Mouse (Mus musculus) midbrain, embryonic 12.5 days (tissue): ENCODE results near the gene Zbtb8os. TPM values are rescaled to one million over a fixed set of nuclear protein-coding genes. Genes with fewer than 3 reads are reported as not detected.

Experiments used
- ATAC-seq: fragments of 200-750 bp; cut with Nextera tagmentation; 2 replicates; pipeline ENCODE4 v1.8.0; 2017; ENCODE audit warnings: low read depth, moderate TSS enrichment, moderate library complexity; ENCODE audit not compliant: low FRiP score
- H3K27ac ChIP-seq: fragments of 300-500 bp; sonication (generic); replicated peaks from 2 replicates; pipeline ENCODE4 v1.5.1; 2016; ENCODE audit warnings: mild to moderate bottlenecking
- H3K27me3 ChIP-seq: fragments of 300-500 bp; sonication (generic); 2 replicates; pipeline ENCODE4 v1.6.1; 2016; ENCODE audit warnings: mild to moderate bottlenecking
- H3K36me3 ChIP-seq: fragments of 300-500 bp; sonication (generic); 2 replicates; pipeline ENCODE4 v1.6.1; 2016
- H3K4me1 ChIP-seq: fragments of 300-500 bp; sonication (generic); 2 replicates; pipeline ENCODE4 v1.6.1; 2016
- H3K4me2 ChIP-seq: fragments of 300-500 bp; sonication (generic); replicated peaks from 2 replicates; pipeline ENCODE4 v1.6.1; 2016; ENCODE audit warnings: mild to moderate bottlenecking, moderate library complexity
- H3K4me3 ChIP-seq: fragments of 300-500 bp; sonication (generic); 2 replicates; pipeline ENCODE4 v1.5.1; 2016; ENCODE audit warnings: mild to moderate bottlenecking
- H3K9ac ChIP-seq: fragments of 300-500 bp; sonication (generic); replicated peaks from 2 replicates; pipeline ENCODE4 v1.6.1; 2016; ENCODE audit warnings: mild to moderate bottlenecking, moderate library complexity
- H3K9me3 ChIP-seq: fragments of 300-500 bp; sonication (generic); 2 replicates; pipeline ENCODE4 v1.6.1; 2016; ENCODE audit warnings: mild to moderate bottlenecking
- whole genome bisulfite sequencing: fragments of 180-500 bp; shearing (Covaris S2); methylation state at CpG from one replicate; pipeline ENCODE4 v1.1.7; 2016; 5-methylcytosine and 5-hydroxymethylcytosine counted together
- polyA plus RNA-seq: library from polyadenylated mRNA; unstranded; fragments of >200 nt; fragmentation: Nextera tagmentation; extraction: Ambion mirVana; gene quantifications from 2 replicates; pipeline ENCODE4 v1.2.1, GENCODE M21; 2016

Gene Zbtb8os
- polyA plus RNA-seq, 1 experiment from 2014 or later = 36.4 TPM

DNA sequence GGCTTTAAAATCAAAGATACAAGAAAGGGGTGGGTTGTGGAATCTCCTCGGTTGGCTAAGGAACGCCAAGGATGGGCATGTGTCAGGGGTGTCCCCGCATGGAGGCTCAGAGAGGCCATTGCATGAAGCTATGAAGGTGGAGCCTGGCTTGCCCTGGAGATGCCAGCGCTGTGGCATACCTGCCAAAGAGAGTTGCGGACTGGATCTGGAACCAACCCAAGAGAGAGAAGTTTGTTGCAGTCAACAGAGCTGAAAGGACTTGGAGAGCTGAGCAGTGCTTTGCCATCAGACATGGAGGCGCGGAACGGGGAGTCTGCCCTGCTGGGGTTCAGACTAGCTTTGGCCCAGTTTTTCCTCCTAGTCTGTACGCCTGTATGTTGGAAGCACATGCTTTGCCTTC is 28.0 kb downstream of the Zbtb8os start:
- H3K9ac ChIP-seq = no peak overlapping the region
- no peak overlapping the region for H3K4me2 ChIP-seq
- H3K4me3 ChIP-seq = no peak overlapping the region
- H3K27me3 ChIP-seq = no peaks in the 10 kb centered on the region
- H3K27ac ChIP-seq = no peak overlapping the region
- H3K36me3 ChIP-seq = peaks cover 25% of the 10 kb centered on the region
- 94% methylated on average over 9 of the region's 9 CpGs for WGBS
- no peaks in the 10 kb centered on the region for H3K9me3 ChIP-seq
- ATAC-seq = no peak
- no peaks in the 10 kb centered on the region for H3K4me1 ChIP-seq

DNA sequence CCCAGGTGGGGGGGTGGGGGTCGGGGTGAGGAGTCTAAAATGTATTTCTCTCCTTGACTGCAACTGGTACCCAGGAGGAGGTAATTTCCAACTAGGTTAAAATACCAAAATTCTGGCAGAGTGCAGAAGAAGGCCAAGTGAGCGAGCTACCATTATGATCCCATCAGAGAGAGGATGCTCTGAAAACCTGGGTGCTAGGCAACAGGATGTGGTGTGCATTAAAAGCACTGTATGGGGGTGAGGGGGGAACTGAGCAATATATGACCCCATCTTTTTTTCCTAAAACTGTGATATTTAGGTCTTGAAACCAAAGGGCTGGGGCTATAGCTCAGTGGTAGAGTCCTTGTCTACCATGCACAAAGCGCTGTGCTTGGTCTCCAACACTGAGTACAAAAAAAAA is 28.9 kb downstream of the Zbtb8os start:
- no peak for ATAC-seq
- Histone ChIP-seq H3K9me3 (no peaks in the 10 kb centered on the region), H3K27ac (no peak overlapping the region), H3K36me3 (peaks cover 21% of the 10 kb centered on the region), H3K4me3 (no peak overlapping the region), H3K4me2 (no peak overlapping the region), H3K27me3 (no peaks in the 10 kb centered on the region), H3K4me1 (no peaks in the 10 kb centered on the region), H3K9ac (no peak overlapping the region)
- 88% methylated on average over 3 of the region's 3 CpGs for WGBS

DNA sequence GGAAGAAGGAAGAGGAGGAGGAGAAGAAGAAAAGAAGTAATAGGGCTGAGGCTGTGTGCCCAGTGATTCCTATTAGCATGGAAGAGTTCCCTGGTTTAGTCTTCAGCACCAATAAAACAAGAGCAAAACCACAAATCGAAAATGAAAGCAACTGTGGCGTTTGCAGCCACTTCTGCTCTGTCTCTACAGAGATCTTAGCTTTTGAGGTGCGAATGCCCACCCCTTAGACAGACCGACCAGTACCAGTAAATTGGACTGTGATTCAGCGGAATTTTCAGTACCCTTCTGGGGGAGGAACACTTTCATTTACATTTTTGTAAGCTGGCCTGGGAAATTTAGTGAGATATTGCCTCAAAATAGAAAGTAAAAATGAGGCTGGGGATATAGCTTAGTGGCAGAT is 29.7 kb downstream of the Zbtb8os start:
- 93% methylated on average over 5 of the region's 5 CpGs for WGBS
- Histone ChIP-seq H3K9ac (no peak overlapping the region), H3K27ac (no peak overlapping the region), H3K27me3 (no peaks in the 10 kb centered on the region), H3K36me3 (peaks cover 13% of the 10 kb centered on the region), H3K9me3 (no peaks in the 10 kb centered on the region), H3K4me2 (no peak overlapping the region), H3K4me1 (no peaks in the 10 kb centered on the region), H3K4me3 (no peak overlapping the region)
- no peak for ATAC-seq

DNA sequence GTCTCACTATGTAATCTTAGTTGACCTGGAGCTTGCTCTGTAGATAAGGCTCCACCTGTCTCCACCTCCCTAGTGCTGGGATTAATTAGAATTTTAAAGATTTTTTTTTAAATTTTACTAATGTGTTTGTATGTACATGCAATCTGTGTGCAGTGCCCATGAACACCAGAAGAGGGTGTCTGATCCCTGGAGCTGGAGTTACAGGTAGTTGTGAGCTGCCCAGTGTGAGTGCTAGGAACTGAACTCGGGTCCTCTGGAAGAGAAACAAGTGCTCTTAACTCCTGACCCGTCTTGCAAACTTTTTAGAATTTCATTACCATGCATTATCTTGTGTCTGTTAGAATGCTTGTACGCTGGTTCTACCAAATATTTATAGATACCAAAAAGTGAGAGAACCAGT is 35.9 kb downstream of the Zbtb8os start:
- H3K4me2 ChIP-seq = no peak overlapping the region
- no peaks in the 10 kb centered on the region for H3K9me3 ChIP-seq
- no peak overlapping the region for H3K27ac ChIP-seq
- H3K27me3 ChIP-seq = peaks cover 17% of the 10 kb centered on the region
- H3K36me3 ChIP-seq = peaks cover 3% of the 10 kb centered on the region; the same call in 1 of the 2 replicates
- no peak for ATAC-seq
- H3K9ac ChIP-seq = no peak overlapping the region
- peaks cover 14% of the 10 kb centered on the region for H3K4me1 ChIP-seq
- 92% methylated on average over 3 of the region's 3 CpGs for WGBS
- no peak overlapping the region for H3K4me3 ChIP-seq

DNA sequence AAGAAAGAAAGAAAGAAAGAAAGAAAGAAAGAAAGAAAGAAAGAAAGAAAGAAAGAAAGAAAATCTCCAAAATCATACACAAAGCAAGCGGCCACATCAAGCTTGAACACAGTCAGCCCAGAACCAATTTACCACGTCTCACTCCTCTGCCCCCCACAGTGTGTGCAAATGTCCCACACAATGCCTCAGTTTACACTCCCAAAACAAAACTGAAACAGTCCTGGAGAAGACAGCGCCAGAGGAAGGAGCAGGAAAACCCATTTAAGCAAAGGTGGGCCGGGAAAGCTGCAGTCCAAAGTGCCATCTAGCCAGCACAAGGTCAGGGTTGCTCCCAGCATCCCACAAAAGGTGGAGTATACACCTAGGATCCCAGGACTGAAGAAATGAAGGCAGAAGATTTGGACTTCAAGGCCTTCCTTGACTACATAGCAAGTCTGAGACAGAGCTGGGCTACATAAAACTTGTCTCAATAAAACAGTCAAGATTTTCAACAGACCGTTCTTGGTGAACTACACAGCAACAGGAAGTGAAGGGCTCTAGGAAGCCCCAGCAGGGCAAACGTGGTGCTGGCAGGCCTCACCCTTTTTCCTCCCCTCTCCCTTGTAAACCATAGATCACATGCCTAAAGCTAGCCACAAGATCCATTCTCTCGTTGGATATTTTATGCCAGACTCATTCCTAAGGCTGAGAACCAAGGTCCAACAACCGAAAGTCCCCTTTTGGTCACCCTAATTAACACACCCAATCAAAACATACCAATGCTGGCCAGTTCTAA is 37.9 kb downstream of the Zbtb8os start:
- no peak for ATAC-seq
- 47% methylated on average over 8 of the region's 8 CpGs for WGBS
- Histone ChIP-seq H3K27ac (no peak overlapping the region), H3K4me3 (no peak overlapping the region), H3K9me3 (no peaks in the 10 kb centered on the region), H3K36me3 (no peaks in the 10 kb centered on the region), H3K4me1 (peaks cover 24% of the 10 kb centered on the region), H3K4me2 (no peak overlapping the region), H3K27me3 (peaks cover 32% of the 10 kb centered on the region), H3K9ac (no peak overlapping the region)

DNA sequence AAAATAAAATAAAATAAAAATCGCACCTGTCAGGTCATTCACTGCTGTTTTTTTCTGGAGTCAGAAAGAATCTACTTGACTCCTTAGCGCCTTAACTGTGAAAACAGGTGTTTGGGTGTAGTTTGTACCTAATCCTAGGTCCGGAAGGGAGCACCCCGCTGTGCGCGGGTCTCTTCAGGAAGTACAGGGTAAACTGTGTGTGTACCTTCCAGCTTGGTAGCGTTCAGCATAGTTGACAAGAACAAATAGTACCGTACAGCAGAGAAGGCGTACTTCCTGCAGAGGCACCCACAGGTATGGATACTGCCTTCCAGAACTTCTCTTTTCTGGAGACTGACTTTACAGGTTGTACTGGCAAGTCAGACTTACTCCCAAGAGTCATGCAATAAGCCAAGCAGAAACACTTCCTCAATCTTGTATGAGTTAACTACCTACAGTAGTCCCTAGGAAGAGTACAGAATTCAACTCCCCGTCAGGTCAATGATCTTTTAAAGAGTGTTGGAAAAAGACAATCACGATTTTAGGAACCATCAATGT is 38.8 kb downstream of the Zbtb8os start:
- H3K4me1 ChIP-seq = peaks cover 24% of the 10 kb centered on the region
- no peaks in the 10 kb centered on the region for H3K36me3 ChIP-seq
- 36% methylated on average over 11 of the region's 11 CpGs for WGBS
- no peak overlapping the region for H3K4me3 ChIP-seq
- H3K27me3 ChIP-seq = peaks cover 37% of the 10 kb centered on the region
- H3K9ac ChIP-seq = no peak overlapping the region
- H3K9me3 ChIP-seq = no peaks in the 10 kb centered on the region
- ATAC-seq = no peak
- no peak overlapping the region for H3K27ac ChIP-seq
- no peak overlapping the region for H3K4me2 ChIP-seq

DNA sequence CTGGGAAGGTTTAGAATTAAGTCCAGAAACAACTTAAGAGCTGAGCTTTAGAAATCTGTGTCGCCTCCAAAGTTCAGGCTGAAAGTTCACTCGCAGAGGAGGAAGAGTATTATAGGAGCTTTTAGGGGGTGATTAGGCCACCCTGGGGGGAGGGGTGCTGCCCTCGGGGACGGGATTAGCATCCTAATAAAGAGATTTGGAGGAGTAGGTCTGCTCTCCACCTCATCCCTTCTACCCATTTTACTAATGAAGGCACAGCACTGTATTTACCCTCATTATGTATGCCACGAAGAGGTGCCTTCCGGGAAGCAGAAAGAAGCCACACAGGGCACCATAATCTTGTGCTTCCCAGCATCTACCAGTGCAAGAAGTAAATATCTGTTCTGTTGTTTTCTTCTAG is 39.5 kb downstream of the Zbtb8os start:
- H3K27me3 ChIP-seq = peaks cover 43% of the 10 kb centered on the region
- WGBS = 3% methylated on average over 6 of the region's 6 CpGs
- H3K27ac ChIP-seq = no peak overlapping the region
- H3K9ac ChIP-seq = no peak overlapping the region
- no peak overlapping the region for H3K4me3 ChIP-seq
- no peak for ATAC-seq
- H3K9me3 ChIP-seq = no peaks in the 10 kb centered on the region
- no peak overlapping the region for H3K4me2 ChIP-seq
- H3K4me1 ChIP-seq = peaks cover 24% of the 10 kb centered on the region
- no peaks in the 10 kb centered on the region for H3K36me3 ChIP-seq

DNA sequence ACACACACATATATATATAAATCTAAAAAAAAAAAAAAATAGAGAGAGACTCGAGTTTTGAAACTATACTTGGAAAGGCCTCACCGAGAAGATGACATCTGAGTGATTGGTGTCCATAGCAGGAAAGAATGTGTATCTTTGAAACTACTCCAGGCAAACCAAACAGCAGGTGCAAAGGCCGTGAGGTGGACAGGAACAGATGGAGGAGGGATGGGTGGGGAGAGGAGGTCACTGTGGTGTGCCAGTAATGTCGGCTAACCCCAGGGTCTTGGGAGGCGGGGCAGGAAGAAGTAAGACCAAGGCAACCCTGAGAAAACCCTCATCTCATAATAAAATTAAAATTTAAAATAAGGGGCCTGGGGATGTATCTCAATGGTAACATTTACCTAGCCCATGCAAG is 40.3 kb downstream of the Zbtb8os start:
- WGBS = 67% methylated on average over 5 of the region's 5 CpGs
- 0 out of 2 replicates have a peak overlapping the region, but pooled peaks have one; percentile 65 for H3K4me2 ChIP-seq
- no peaks in the 10 kb centered on the region for H3K9me3 ChIP-seq
- no peak for ATAC-seq
- no peak overlapping the region for H3K4me3 ChIP-seq
- H3K36me3 ChIP-seq = no peaks in the 10 kb centered on the region
- H3K4me1 ChIP-seq = peaks cover 24% of the 10 kb centered on the region
- H3K27me3 ChIP-seq = peaks cover 43% of the 10 kb centered on the region
- H3K27ac ChIP-seq = no peak overlapping the region
- no peak overlapping the region for H3K9ac ChIP-seq

DNA sequence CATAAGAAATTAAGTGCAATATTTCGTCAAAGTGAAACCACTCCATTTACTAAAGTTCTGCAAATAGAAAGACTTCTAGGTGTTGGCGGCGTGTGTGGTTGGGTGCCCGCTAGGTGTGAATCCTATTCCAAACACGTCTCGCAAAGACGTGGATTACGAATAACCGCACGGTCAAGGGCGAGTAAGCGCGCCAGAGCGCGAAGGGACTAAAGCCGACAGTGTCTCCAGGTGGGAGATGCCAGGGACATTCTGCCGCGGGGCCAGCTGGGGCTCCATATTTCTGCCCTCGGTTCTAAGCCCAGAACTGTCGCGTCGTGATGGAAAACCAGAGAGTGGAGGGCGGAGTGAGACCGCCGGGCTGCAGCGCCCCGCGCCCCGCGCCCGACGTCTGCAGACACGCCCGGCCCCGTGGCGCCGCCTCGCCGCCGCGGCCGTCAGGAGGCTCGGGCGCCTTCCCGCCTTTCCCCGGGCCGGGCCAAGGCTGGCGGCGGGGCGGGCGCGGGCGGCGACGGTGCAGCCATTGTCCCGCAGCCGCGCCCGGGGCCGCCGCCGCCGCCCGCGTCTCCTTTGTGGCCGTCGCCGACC is 41.6 kb downstream of the Zbtb8os start:
- H3K4me3 ChIP-seq = peak overlapping the region; percentile 79
- H3K4me1 ChIP-seq = peaks cover 24% of the 10 kb centered on the region
- peak overlapping the region; percentile 83 for H3K27ac ChIP-seq
- no peaks in the 10 kb centered on the region for H3K9me3 ChIP-seq
- under 1% methylated on average over 46 of the region's 68 CpGs for WGBS
- H3K27me3 ChIP-seq = peaks cover 43% of the 10 kb centered on the region
- H3K9ac ChIP-seq = peak overlapping the region; percentile 84
- H3K36me3 ChIP-seq = no peaks in the 10 kb centered on the region
- ATAC-seq = peak; percentile 56
- peak overlapping the region; percentile 65 for H3K4me2 ChIP-seq

DNA sequence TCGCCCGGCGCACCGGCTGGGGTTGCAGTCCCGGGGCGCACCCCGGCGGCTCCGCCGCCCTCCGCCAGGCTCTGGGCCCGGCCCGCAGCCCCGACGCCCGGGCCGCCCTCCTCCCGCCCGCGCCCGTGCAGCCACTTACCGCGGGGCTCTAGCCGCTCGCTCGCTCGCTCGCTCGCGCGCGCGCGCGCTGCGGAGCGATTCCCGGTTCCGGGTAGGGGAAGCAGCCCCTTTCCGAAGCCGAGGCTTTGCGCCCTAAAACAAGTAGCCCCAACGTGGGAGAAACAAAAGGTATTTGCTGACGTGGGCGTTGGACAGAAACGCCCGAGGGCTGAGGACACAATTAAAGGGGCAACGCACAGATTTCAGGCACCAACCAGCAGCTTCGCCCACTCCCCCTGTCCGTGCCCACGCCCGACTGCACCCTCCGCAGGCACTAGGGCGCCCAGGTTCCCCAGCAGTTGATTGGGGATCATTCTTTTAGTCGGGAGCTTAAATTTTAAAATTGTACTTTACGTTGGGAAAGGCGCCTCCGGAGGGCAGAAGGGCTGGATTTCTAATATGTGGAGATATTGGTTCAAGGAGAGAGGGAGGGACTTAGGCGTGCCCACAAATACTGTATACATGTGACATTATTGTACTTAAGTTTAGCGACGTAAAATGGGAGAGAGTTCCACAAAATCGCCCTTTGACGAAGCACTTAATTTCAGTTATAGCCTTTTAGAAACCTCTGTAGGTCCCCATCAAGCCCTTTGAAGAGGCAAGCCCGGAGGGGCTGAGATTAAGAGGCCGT is 42.3 kb downstream of the Zbtb8os start, which contains the start of gene Zbtb8a:
Zbtb8a (minus strand) TSS at position 516 of the 790 bp plus-strand sequence.
- peaks cover 43% of the 10 kb centered on the region for H3K27me3 ChIP-seq
- WGBS = 3% methylated on average over 60 of the region's 65 CpGs

DNA sequence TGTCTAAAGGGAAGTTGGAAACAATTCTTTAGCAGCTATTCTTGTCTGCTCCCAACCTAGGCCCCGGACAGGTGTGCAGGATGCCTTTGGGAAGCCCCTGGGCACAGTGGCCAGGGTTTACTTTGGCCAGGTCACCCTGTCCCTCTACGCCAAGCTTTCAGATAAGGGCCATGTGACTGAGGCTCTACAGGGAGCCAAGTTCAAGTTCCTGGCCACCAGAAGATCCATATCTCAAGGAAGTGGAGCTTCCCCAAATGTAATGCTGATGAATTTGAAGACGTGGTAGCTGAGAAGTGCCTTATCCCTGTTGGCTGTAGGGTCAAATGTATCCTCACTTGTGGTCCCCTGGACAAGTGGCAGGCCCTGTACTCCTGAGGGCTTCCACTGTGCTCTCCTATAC is 44.3 kb downstream of the Zbtb8os start:
- WGBS = 89% methylated on average over 3 of the region's 3 CpGs
- H3K27me3 ChIP-seq = peaks cover 42% of the 10 kb centered on the region
- no peak for ATAC-seq

More for the DNA sequence above, 42.3 kb downstream of the Zbtb8os start, which contains the start of gene Zbtb8a:
- peak within 1 kb of the TSS; percentile 65 for H3K4me2 ChIP-seq
- ATAC-seq = peak; percentile 70
- peaks cover 24% of the 10 kb centered on the region for H3K4me1 ChIP-seq
- H3K9me3 ChIP-seq = no peaks in the 10 kb centered on the region
- no peaks in the 10 kb centered on the region for H3K36me3 ChIP-seq
- peak within 1 kb of the TSS; percentile 83 for H3K27ac ChIP-seq
- peak within 1 kb of the TSS; percentile 84 for H3K9ac ChIP-seq
- peak within 1 kb of the TSS; percentile 79 for H3K4me3 ChIP-seq

DNA sequence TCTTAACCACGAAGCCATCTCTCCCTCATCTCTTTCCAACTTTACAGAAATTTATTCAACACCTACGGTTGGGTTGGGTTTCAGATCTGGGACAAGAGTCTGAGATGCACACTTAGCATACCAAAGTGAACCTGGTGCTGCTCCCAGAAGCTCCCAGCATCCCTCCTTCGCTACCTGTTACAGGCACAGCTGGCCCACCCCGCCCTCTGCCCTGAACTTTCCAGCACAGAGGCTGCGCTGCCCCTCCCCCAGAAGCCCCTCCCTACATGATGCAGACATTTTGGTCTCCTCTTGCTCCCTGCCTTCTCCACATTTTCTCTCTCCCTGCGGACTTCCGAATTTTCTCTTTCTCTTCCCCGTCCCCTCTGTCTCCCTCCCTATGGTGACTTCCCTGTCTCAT is 45.7 kb downstream of the Zbtb8os start:
- no peak overlapping the region for H3K4me3 ChIP-seq
- H3K9ac ChIP-seq = no peak overlapping the region
- H3K4me2 ChIP-seq = no peak overlapping the region
- 79% methylated on average over 8 of the region's 8 CpGs for WGBS
- H3K27ac ChIP-seq = no peak overlapping the region
- H3K9me3 ChIP-seq = no peaks in the 10 kb centered on the region
- H3K4me1 ChIP-seq = peaks cover 12% of the 10 kb centered on the region; the same call in 1 of the 2 replicates
- peaks cover 29% of the 10 kb centered on the region for H3K27me3 ChIP-seq
- no peak for ATAC-seq
- no peaks in the 10 kb centered on the region for H3K36me3 ChIP-seq

More for the DNA sequence above, 44.3 kb downstream of the Zbtb8os start:
- H3K4me2 ChIP-seq = no peak overlapping the region
- peaks cover 20% of the 10 kb centered on the region for H3K4me1 ChIP-seq
- H3K9ac ChIP-seq = no peak overlapping the region
- H3K27ac ChIP-seq = no peak overlapping the region
- no peak overlapping the region for H3K4me3 ChIP-seq
- no peaks in the 10 kb centered on the region for H3K36me3 ChIP-seq
- H3K9me3 ChIP-seq = no peaks in the 10 kb centered on the region
